Mouse (Mus musculus) ES-E14 (cell line): Measurements from ENCODE around the gene Phtf1.

ENCODE experiments used
- HCFC1 ChIP-seq: IDR thresholded peaks from 2 replicates; pipeline ENCODE4 v1.6.1; 2012; ENCODE audit warnings: low read length, inconsistent platforms, borderline replicate concordance; ENCODE audit not compliant: insufficient read depth
- ZC3H11A ChIP-seq: IDR thresholded peaks from 2 replicates; pipeline ENCODE4 v1.6.1; 2012; ENCODE audit warnings: low read depth, mild to moderate bottlenecking, inconsistent platforms, low read length, borderline replicate concordance

DNA sequence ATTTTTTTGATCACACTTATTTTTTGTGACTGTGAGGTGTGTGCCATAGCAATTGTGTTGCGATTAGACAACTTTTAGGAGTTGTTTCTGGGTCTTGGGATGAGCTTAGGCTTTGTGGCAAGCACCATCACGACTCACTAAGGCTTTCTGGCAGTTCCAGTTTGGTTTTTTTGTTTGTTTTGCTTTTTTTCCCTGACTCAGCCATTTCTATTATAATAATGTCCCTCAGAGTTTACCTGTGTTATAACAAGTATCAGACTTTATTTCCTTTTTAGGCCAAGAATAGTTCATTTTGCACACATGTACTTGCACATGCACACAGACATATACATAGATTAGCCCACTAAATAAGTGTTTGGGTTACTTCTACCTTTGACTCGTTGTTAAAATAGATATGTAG is 7.3 kb upstream of the Phtf1 start:
- TF ChIP-seq ZC3H11A (no peak), HCFC1 (no peak)
